Mouse (Mus musculus) embryonic facial prominence, embryonic 15.5 days (tissue): Measurements from ENCODE around the gene Tbc1d12. TPM values are rescaled to one million over a fixed set of nuclear protein-coding genes. Genes with fewer than 3 reads are reported as not detected.

Experiments
- polyA plus RNA-seq: library from polyadenylated mRNA; unstranded; fragments of >200 nt; fragmentation: Nextera tagmentation; extraction: Ambion mirVana; gene quantifications from 2 replicates; pipeline ENCODE4 v1.2.1, GENCODE M21; 2015

Gene Tbc1d12
- polyA plus RNA-seq, 1 experiment from 2014 or later: 2.8 TPM

Other genes with a start within 250 kb of the Tbc1d12 start
- 6.1 and 6.9 TPM in 2 replicates for gene Noc3l, start 17.3 kb upstream of the Tbc1d12 start, polyA plus RNA-seq
- 35.3 and 37.6 TPM in 2 replicates for gene Hells, start 94.3 kb downstream of the Tbc1d12 start, polyA plus RNA-seq
- gene Cyp2c55, start 170.4 kb downstream of the Tbc1d12 start, polyA plus RNA-seq: not detected in 2 replicates
- not detected in 2 replicates for gene Cyp2c65, start 224.4 kb downstream of the Tbc1d12 start, polyA plus RNA-seq